ENCODE assay signal across 8 mouse cellular contexts in the genomic region with DNA sequence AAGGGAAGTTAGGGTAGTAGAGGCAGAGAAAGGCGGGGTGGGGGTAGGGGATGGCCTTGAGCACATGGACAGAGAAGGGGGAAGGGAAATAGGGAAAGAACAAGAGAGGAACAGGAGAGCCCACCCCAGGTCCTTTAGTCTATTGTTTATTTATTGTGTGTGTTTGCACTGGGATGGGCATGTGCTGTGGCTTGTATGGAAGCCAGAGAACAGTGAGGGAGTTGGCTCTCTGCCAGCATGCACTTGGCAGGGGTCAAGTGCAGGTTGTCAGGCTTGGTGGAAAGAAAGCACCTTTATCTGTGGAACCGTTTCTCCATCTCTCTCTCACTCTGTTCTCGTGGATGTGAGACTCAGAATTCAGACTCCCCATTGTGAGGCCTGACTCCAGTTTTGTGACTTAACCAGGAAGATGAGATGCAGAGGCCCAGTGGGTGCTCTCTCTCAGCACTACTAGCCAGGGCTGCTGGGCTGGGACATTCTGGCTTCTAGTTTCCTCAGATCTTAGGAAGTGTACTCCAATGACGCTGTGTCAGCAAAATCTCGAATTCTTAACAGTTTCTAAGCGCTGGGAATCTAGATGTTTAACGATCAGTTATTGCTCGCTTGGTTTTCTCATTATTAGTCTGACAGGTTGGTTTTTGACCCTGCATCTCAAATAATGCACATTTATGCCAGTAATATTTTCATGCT. TPM values are rescaled to one million over a fixed set of nuclear protein-coding genes. Genes with fewer than 3 reads are reported as not detected.
A peak's percentile ranks its signal among the peaks of the same experiment; 100 is the strongest.
DNase-seq lines count a peak whose midpoint lies in the region; ATAC-seq and TF ChIP-seq lines count a peak whose summit lies in the region.

No protein-coding gene starts in this region.

- no peaks in the 10 kb centered on the region for H3K9me3 ChIP-seq in MEL (replicated peaks; ENCODE audit: insufficient read depth, low read length)
- H3K9me3 ChIP-seq in heart, embryonic 15.5 days (replicated peaks): no peaks in the 10 kb centered on the region
- no peaks in the 10 kb centered on the region for H3K9me3 ChIP-seq in liver, postnatal 0 days (ENCODE audit: low read length)
- no peaks in the 10 kb centered on the region for H3K9me3 ChIP-seq in stomach, embryonic 16.5 days (replicated peaks; ENCODE audit: control insufficient read depth, low read length)

- H3K27me3 ChIP-seq in heart, adult 2 months (ENCODE audit: control insufficient read depth, insufficient read depth, low read length): no peaks in the 10 kb centered on the region
- H3K27me3 ChIP-seq in MEL (ENCODE audit: control insufficient read depth in 1 of 2, insufficient read depth in 2 of 2, low read length in 2 of 2): no peaks in the 10 kb centered on the region
- no peaks in the 10 kb centered on the region for H3K27me3 ChIP-seq in heart, embryonic 15.5 days
- H3K27me3 ChIP-seq in liver, postnatal 0 days (ENCODE audit: insufficient read depth, low read length): no peaks in the 10 kb centered on the region
- H3K27me3 ChIP-seq in stomach, embryonic 16.5 days (ENCODE audit: control insufficient read depth, insufficient read depth, low read length): no peaks in the 10 kb centered on the region

- no peak overlapping the region for H3K4me2 ChIP-seq in heart, embryonic 15.5 days
- H3K4me2 ChIP-seq in liver, postnatal 0 days (ENCODE audit: low read depth, low read length): no peak overlapping the region
- H3K4me2 ChIP-seq in stomach, embryonic 16.5 days (ENCODE audit: low read depth, low read length): no peak overlapping the region

- peaks cover 21% of the 10 kb centered on the region for H3K36me3 ChIP-seq in heart, adult 2 months (ENCODE audit: control insufficient read depth, insufficient read depth, low read length)
- H3K36me3 ChIP-seq in MEL (ENCODE audit: control insufficient read depth in 1 of 2, insufficient read depth in 2 of 2, low read length in 2 of 2): no peaks in the 10 kb centered on the region
- no peaks in the 10 kb centered on the region for H3K36me3 ChIP-seq in heart, embryonic 15.5 days
- 0 out of 2 replicates have a peak, but pooled peaks cover 2% of the 10 kb centered on the region for H3K36me3 ChIP-seq in liver, postnatal 0 days (replicated peaks; ENCODE audit: insufficient read depth, low read length)
- no peaks in the 10 kb centered on the region for H3K36me3 ChIP-seq in stomach, embryonic 16.5 days (ENCODE audit: control insufficient read depth, insufficient read depth, low read length)

- H3K4me1 ChIP-seq in heart, adult 2 months (ENCODE audit: control insufficient read depth, insufficient read depth, low read length): peaks cover 36% of the 10 kb centered on the region
- H3K4me1 ChIP-seq in MEL (ENCODE audit: control insufficient read depth in 1 of 2, insufficient read depth in 2 of 2, low read length in 2 of 2): peaks cover 0 to 5% of the 10 kb centered on the region in 2 experiments; a peak in 1 of 4 replicates
- H3K4me1 ChIP-seq in heart, embryonic 15.5 days (replicated peaks): peaks cover 59% of the 10 kb centered on the region
- peaks cover 30% of the 10 kb centered on the region for H3K4me1 ChIP-seq in liver, postnatal 0 days (ENCODE audit: insufficient read depth)
- peaks cover 31% of the 10 kb centered on the region for H3K4me1 ChIP-seq in stomach, embryonic 16.5 days (ENCODE audit: control insufficient read depth, insufficient read depth, low read length)

- no peak overlapping the region for H3K9ac ChIP-seq in heart, adult 2 months (ENCODE audit: low read depth, low read length)
- H3K9ac ChIP-seq in MEL (ENCODE audit: control insufficient read depth, low read depth, low read length, poor library complexity, severe bottlenecking): no peak overlapping the region
- no peak overlapping the region for H3K9ac ChIP-seq in heart, embryonic 15.5 days
- no peak overlapping the region for H3K9ac ChIP-seq in liver, postnatal 0 days (replicated peaks)
- H3K9ac ChIP-seq in stomach, embryonic 16.5 days (ENCODE audit: low read length): no peak overlapping the region

- ATAC-seq in heart, embryonic 15.5 days (replicated peaks; ENCODE audit: insufficient number of reproducible peaks, insufficient read depth, low FRiP score, low read depth): 0 out of 2 replicates have a peak, but pooled peaks have one; percentile 34
- peak; percentile 71 for ATAC-seq in liver, postnatal 0 days
- ATAC-seq in stomach, embryonic 16.5 days (ENCODE audit: insufficient read depth, low FRiP score): peak; percentile 63

- no peak for TF ChIP-seq RAD21 in MEL (IDR thresholded peaks at IDR 0.05; ENCODE audit: low read depth, low read length)

- DNase-seq in heart, adult 2 months: peak; percentile 47 to 53
- no peak for DNase-seq in heart, adult 9 months (ENCODE audit: low spot score in 2 of 2)
- peak; percentile 23 for DNase-seq in MEL (ENCODE audit: low read depth, low spot score)
- peak; percentile 70 for DNase-seq in liver, postnatal 0 days
- no peak for DNase-seq in right cerebral cortex, adult 2 months (ENCODE audit: low spot score in 2 of 2)
- DNase-seq in thymus, postnatal 36 days: no peak

- no peak for TF ChIP-seq CTCF in heart, adult 2 months (IDR thresholded peaks at IDR 0.05)
- TF ChIP-seq CTCF in MEL (IDR thresholded peaks at IDR 0.05 in 2 of 3, conservative IDR thresholded peaks at IDR 0.05 in 1 of 3; ENCODE audit: control insufficient read depth in 1 of 3, insufficient read depth in 1 of 3, low read depth in 2 of 3, low read length in 3 of 3, poor library complexity in 1 of 3, severe bottlenecking in 1 of 3): no peak
- TF ChIP-seq CTCF in liver, postnatal 0 days (IDR thresholded peaks at IDR 0.05; ENCODE audit: low read depth): no peak

- H3K27ac ChIP-seq in heart, adult 2 months: peak overlapping the region; percentile 51; the same call in 1 of the 2 replicates
- no peak overlapping the region for H3K27ac ChIP-seq in MEL (ENCODE audit: control insufficient read depth, low read depth, low read length)
- H3K27ac ChIP-seq in heart, embryonic 15.5 days: peak overlapping the region; percentile 28; the same call in 1 of the 2 replicates
- no peak overlapping the region; the same call in 1 of the 2 replicates for H3K27ac ChIP-seq in liver, postnatal 0 days (ENCODE audit: low read depth)
- H3K27ac ChIP-seq in stomach, embryonic 16.5 days (ENCODE audit: low read length): peak overlapping the region; percentile 68

- intact Hi-C loops in heart, adult 2 months (cut with DNase I): no loop called here

- no peak overlapping the region for H3K4me3 ChIP-seq in heart, adult 2 months
- H3K4me3 ChIP-seq in MEL (ENCODE audit: control insufficient read depth in 1 of 2, insufficient read depth in 1 of 2, low read depth in 2 of 2, low read length in 2 of 2): no peak overlapping the region
- H3K4me3 ChIP-seq in heart, embryonic 15.5 days: no peak overlapping the region
- H3K4me3 ChIP-seq in liver, postnatal 0 days (ENCODE audit: low read depth, low read length): no peak overlapping the region
- H3K4me3 ChIP-seq in stomach, embryonic 16.5 days (replicated peaks; ENCODE audit: low read length): no peak overlapping the region

- no peak; the same call in 1 of the 2 replicates for TF ChIP-seq EP300 in heart, adult 2 months (IDR thresholded peaks at IDR 0.05; ENCODE audit: insufficient read depth, low read depth, low read length)
- no peak for TF ChIP-seq EP300 in MEL (IDR thresholded peaks at IDR 0.05; ENCODE audit: low read depth in 1 of 2, low read length in 2 of 2)
- TF ChIP-seq EP300 in liver, postnatal 0 days (IDR thresholded peaks at IDR 0.05; ENCODE audit: low read depth): no peak

- no peaks in the 10 kb centered on the region; the same call in 1 of the 2 replicates for H3K79me2 ChIP-seq in heart, adult 2 months (replicated peaks; ENCODE audit: control insufficient read depth, insufficient read depth, low read length)
- no peaks in the 10 kb centered on the region for H3K79me2 ChIP-seq in MEL (ENCODE audit: control insufficient read depth, insufficient read depth, low read length, poor library complexity)

- no peak for TF ChIP-seq POLR2A in heart, adult 2 months (IDR thresholded peaks at IDR 0.05; ENCODE audit: insufficient read depth, low read depth, low read length)
- no peak for TF ChIP-seq POLR2A in MEL (IDR thresholded peaks at IDR 0.05; ENCODE audit: control insufficient read depth in 1 of 2, insufficient read depth in 1 of 2, low read depth in 1 of 2, low read length in 2 of 2, poor library complexity in 1 of 2)

- 51% methylated on average over 8 of the region's 8 CpGs for WGBS in heart, adult 2 months
- 46% methylated on average over 8 of the region's 8 CpGs for WGBS in heart, embryonic 15.5 days
- WGBS in liver, postnatal 0 days (ENCODE audit: insufficient replicate concordance): 53% methylated on average over 8 of the region's 8 CpGs
- 47% methylated on average over 8 of the region's 8 CpGs for WGBS in stomach, embryonic 16.5 days

TF ChIP-seq in MEL, 35 proteins besides CTCF, POLR2A, EP300 and RAD21:
- TF ChIP-seq MAFK (IDR thresholded peaks at IDR 0.05; ENCODE audit: borderline replicate concordance, low read depth, low read length) (peak; percentile 67; the same call in 1 of the 2 replicates), ETS1 (IDR thresholded peaks at IDR 0.05; ENCODE audit: low read depth, low read length) (no peak), ZNF384 (IDR thresholded peaks at IDR 0.05; ENCODE audit: low read depth, low read length) (no peak), HCFC1 (IDR thresholded peaks at IDR 0.05; ENCODE audit: low read depth, low read length) (no peak), SIN3A (IDR thresholded peaks at IDR 0.05; ENCODE audit: low read length) (no peak), NELFE (IDR thresholded peaks at IDR 0.05; ENCODE audit: low read depth, low read length) (no peak), JUND (IDR thresholded peaks at IDR 0.05; ENCODE audit: low read depth, low read length) (no peak), SMC3 (IDR thresholded peaks at IDR 0.05; ENCODE audit: low read depth, low read length) (no peak)

RNA-seq across cellular contexts. Expression of a gene that starts 36.2 kb away (rescaled TPM):
- 10 to 100 TPM; 24.9 to 25.8 TPM for total RNA-seq in heart, adult 2 months (2021)
- polyA plus RNA-seq in heart, adult 2 months (2012; rRNA removed): 16.5 and 34.0 TPM in 2 replicates
- total RNA-seq in MEL (2012; rRNA removed): not detected in 2 replicates
- polyA plus RNA-seq in MEL (2012; ENCODE audit: insufficient read depth in 1 of 2, insufficient read length in 2 of 2, low read depth in 1 of 2, low replicate concordance in 2 of 2, missing spikeins in 1 of 2): not detected
- polyA plus RNA-seq in heart, embryonic 15.5 days (2015; fragmentation: Nextera tagmentation; extraction: Ambion mirVana): 2.1 and 2.2 TPM in 2 replicates
- polyA plus RNA-seq in liver, postnatal 0 days (2015; fragmentation: Nextera tagmentation; extraction: Ambion mirVana): 0.96 and 1.3 TPM in 2 replicates
- polyA plus RNA-seq in stomach, embryonic 16.5 days (2015; fragmentation: Nextera tagmentation; extraction: Ambion mirVana): 2.8 and 3.9 TPM in 2 replicates

Comparison
In these comparisons a context has a peak if more than half of its experiments do, and no peak if none do; other contexts are left out.
1. DNase-seq: peak in heart, adult 2 months (2 of 2), MEL (single experiment) and liver, postnatal 0 days (single experiment); none in heart, adult 9 months (0 of 2), right cerebral cortex, adult 2 months (0 of 2) and thymus, postnatal 36 days (0 of 2).
2. H3K27ac ChIP-seq: peak in heart, adult 2 months (single experiment), heart, embryonic 15.5 days (single experiment) and stomach, embryonic 16.5 days (single experiment); none in MEL (single experiment) and liver, postnatal 0 days (single experiment).
3. Peak in every context shown above with its lines, with median percentiles within 50 percentile points of each other: ATAC-seq.